Mouse (Mus musculus) brain, embryonic 18.5 days (tissue): ENCODE measurements around the gene Ncoa7.

Source experiments
- DNase-seq: peaks from one replicate; pipeline ENCODE4 v3.0.0-alpha.2; 2012; ENCODE audit warnings: low read depth, low spot score

Ncoa7 gene

DNA sequence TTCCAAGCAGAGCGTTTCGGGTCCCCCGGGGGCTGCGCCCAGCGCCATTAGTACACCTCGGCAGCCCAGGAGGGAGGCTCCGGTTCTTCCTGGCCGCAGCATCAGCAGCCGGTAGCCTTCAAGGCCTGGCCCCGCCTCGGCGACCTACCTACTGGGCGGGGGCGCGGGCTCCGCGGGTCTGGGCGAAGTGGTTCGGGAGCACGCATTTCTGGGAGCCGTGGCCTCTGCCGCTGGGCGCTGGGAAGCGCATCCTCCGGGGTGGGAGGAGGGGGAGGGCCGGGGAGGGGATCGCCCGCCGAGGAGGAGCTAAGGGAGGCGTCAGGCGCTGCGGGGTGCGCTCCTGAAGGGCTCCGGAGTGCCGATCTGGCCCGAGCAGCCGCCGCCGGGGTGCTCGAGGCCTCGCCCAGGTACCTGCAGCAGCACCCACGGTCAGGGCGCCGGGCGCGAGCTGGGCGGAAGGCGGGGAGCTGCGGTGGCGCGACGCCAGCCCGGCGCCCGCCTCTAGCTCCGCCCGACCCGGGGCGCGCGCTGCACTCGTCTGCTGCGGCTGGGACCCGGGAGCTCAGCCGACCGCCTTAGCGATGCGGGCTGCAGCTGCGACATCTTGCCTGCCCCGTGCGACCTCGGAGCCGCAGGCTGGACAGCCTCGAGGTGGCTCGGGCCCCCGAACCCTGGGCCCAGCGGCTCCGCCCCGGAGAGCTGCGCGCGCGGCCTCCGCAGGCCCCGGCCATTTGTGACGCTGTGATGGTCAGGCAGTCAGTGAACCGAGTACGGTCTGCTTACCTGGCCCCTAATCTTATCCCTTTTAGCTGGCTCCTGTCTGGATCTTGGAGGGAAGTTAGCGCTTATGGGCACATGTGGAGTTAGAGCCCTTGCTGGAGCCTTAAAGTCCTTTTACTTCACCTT lies at the start of gene Ncoa7:
Ncoa7 (minus strand) TSS at position 646 of the 906 bp plus-strand sequence.
- peak; percentile 52 for DNase-seq

GRCm38 (mm10) chr10:30845101-30845825 lies 42.1 kb upstream of the Ncoa7 start:
- DNase-seq = no peak

- DNase-seq = no peak
These were observed 41.3 kb upstream of the Ncoa7 start for GRCm38 (mm10) chr10:30844191-30845010.

DNA sequence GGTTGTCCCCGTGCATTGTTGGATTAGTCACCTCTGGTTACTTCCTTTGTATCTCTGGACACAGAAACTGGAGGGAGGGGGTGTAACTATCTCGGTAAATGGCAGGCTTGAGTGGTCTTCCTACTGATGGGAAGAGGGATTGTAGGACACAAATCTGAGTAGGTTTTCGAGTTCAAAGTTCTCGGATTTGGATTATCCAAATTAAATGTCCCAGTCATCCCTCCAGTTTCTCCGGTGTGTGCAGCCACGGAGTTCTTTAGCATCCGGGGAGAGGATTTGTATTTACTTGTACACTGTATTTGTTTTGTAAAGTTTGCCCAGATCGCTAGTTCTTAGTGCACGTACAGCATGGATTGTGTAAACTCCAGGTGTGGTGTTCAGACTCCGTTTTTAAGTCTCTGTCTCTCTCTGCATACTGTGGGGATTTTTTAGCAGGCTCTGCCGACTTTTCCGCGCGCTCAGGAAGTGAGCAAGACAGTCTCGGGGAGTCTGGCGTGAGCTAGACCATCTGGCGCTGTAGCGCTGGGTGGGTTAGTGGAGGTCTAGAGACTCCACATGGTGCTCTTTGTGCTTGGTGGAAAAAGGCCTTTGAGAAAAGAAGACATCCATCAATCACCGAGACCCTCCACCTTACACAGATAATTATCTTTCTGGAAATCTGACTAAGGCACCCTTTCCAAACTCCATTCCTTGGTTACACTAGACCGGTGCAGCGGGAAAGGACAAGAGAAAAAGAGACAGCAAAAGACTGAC lies 40.5 kb upstream of the Ncoa7 start:
- DNase-seq = no peak

DNA sequence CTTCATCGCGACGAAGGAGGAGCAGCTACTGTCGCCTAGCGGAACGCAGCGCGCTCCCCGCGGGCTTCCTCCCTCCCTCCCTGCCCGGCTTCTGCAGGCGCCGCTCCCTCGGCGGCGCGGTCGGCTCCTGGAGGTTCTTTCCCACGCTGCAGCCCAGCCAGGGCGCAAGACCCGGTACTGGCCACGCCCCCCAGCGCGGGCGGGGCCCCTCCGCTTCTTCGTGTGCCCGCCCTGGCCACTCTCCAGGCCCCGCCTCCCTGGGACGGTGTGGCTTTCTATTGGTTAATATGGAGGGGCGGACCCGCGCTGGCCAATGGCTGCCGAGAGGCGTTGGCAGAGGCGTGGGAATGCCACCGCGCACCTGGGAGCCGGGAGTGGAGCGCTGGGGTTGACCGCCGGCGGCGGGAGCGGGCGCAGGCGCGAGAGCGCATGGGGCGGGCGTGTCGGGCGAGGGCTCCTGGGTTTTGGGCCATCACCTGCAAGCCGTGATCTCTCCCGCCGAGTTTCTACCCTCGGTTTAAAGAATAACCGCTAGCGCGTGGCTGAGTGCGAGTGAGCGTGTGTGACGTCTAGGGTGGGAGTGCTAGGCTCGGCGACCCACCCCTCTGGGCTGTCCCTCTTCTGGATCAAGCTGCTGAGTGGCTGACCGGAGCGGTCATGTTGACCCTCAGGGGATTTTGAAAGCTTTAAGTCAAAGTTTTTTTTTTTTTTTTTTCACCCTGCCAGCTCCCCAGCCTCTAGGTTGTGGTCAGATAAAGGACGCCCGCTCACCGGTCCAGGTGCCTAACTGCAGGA lies 39.7 kb upstream of the Ncoa7 start, which contains the start of gene Hey2:
Hey2 (minus strand) TSS at position 159 of the 795 bp plus-strand sequence.
- DNase-seq = peak; percentile 83

- DNase-seq = no peak
These were observed 39.1 kb upstream of the Ncoa7 start for GRCm38 (mm10) chr10:30842228-30842627.

- DNase-seq = no peak
These were observed 37.7 kb upstream of the Ncoa7 start for GRCm38 (mm10) chr10:30840824-30841223.

- DNase-seq = no peak
These were observed 35.1 kb upstream of the Ncoa7 start for GRCm38 (mm10) chr10:30838188-30838587.

- DNase-seq = no peak
These were observed 21.9 kb upstream of the Ncoa7 start for GRCm38 (mm10) chr10:30825049-30825448.

DNA sequence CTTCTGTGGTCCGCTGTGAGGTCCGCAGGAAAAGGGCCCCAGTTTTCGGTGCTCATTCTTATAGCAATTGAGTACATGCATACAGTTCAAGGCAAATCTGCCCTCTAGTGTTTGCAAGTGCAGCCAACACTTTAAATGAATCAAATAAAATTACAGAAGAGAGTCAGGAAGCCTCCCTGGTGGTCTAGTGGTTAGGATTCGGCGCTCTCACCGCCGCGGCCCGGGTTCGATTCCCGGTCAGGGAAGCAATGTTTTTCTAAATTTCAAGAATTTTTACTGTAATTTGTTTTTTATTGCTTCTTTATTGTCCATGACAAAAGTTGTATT lies 7.8 kb upstream of the Ncoa7 start:
- DNase-seq = peak; percentile 82

- DNase-seq = no peak
These were observed 7.3 kb upstream of the Ncoa7 start for GRCm38 (mm10) chr10:30810247-30810966.

- DNase-seq = no peak
These were observed 594 bp upstream of the Ncoa7 start for GRCm38 (mm10) chr10:30803587-30804253.

DNA sequence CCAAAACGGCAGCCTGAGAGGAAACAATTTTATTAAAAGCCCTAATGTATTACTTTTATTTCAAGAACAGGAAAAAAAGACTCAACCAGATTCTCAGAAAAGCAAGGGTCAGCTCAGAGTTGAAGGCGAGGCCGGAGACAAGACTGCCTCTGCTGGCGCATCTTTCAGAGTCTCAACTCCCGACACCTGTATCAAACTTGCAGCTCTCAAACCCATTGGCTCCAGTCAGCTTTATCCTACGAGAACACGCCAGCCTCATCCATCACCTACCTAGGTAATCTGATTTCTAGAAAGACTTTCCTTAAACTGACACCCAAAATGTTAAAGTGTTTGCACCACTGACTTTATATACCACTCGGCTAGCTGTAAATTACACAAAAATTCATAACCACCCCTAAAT lies 1.1 kb downstream of the Ncoa7 start:
- no peak for DNase-seq

- no peak for DNase-seq
These were observed 3.2 kb downstream of the Ncoa7 start for GRCm38 (mm10) chr10:30799713-30800450.

- no peak for DNase-seq
These were observed 6.5 kb downstream of the Ncoa7 start for GRCm38 (mm10) chr10:30796469-30797261.

GRCm38 (mm10) chr10:30791016-30791415 lies 12.1 kb downstream of the Ncoa7 start:
- DNase-seq = no peak

DNA sequence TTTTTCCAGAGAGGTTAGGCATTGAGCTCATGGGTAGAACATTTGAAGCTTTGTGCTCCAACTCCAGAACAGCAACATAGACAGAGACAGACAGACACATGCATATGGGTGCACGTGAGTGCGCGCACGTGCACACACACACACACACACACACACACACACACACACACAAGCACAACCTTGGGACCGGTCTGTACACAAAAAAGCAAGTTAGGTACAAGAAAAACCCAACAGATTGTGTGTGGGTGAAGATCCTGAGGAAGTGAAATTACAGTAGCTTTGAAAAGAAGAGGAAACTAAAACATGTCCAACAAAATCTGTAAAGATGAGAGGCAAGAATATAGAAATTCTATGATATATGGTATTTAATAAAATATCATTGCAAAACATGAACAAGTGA lies 13.6 kb downstream of the Ncoa7 start:
- DNase-seq = no peak

- DNase-seq = no peak
These were observed 14.8 kb downstream of the Ncoa7 start for GRCm38 (mm10) chr10:30788340-30788721.
